Mouse (Mus musculus) neural tube, embryonic 11.5 days (tissue): Measurements from ENCODE around the gene Tiam1. TPM values are rescaled to one million over a fixed set of nuclear protein-coding genes. Genes with fewer than 3 reads are reported as not detected.

Source experiments
- ATAC-seq: fragments of 200-750 bp; cut with Nextera tagmentation; 2 replicates; pipeline ENCODE4 v1.8.0; 2017; ENCODE audit warnings: moderate number of reproducible peaks, mild to moderate bottlenecking, moderate TSS enrichment, moderate library complexity; ENCODE audit not compliant: insufficient read depth, low FRiP score, low TSS enrichment
- DNase-seq: peaks from one replicate; pipeline ENCODE4 v3.0.0-alpha.2; 2015; ENCODE audit warnings: low spot score
- H3K27ac ChIP-seq: fragments of 300-500 bp; sonication (generic); 2 replicates; pipeline ENCODE4 v1.5.1; 2014; ENCODE audit warnings: low read depth, mild to moderate bottlenecking, low read length
- H3K27me3 ChIP-seq: fragments of 300-500 bp; sonication (generic); 2 replicates; pipeline ENCODE4 v1.6.1; 2014; ENCODE audit warnings: mild to moderate bottlenecking, low read length, mixed read lengths; ENCODE audit not compliant: control insufficient read depth, insufficient read depth
- H3K36me3 ChIP-seq: fragments of 300-500 bp; sonication (generic); 2 replicates; pipeline ENCODE4 v1.6.1; 2014; ENCODE audit warnings: mild to moderate bottlenecking, low read length, moderate library complexity, mixed read lengths; ENCODE audit not compliant: control insufficient read depth, insufficient read depth
- H3K4me1 ChIP-seq: fragments of 300-500 bp; sonication (generic); 2 replicates; pipeline ENCODE4 v1.6.1; 2014; ENCODE audit warnings: low read length, mixed read lengths; ENCODE audit not compliant: control insufficient read depth, insufficient read depth
- H3K4me2 ChIP-seq: fragments of 300-500 bp; sonication (generic); 2 replicates; pipeline ENCODE4 v1.6.1; 2014; ENCODE audit warnings: low read depth, mild to moderate bottlenecking, moderate library complexity
- H3K4me3 ChIP-seq: fragments of 300-500 bp; sonication (generic); 2 replicates; pipeline ENCODE4 v1.5.1; 2014; ENCODE audit warnings: low read depth, low read length
- H3K9ac ChIP-seq: fragments of 300-500 bp; sonication (generic); 2 replicates; pipeline ENCODE4 v1.6.1; 2014; ENCODE audit warnings: mild to moderate bottlenecking, low read length
- H3K9me3 ChIP-seq: fragments of 300-500 bp; sonication (generic); 2 replicates; pipeline ENCODE4 v1.6.1; 2016; ENCODE audit warnings: low read length; ENCODE audit not compliant: control insufficient read depth
- WGBS: fragments of 180-500 bp; shearing (Covaris S2); extraction: QIAGEN DNeasy Blood & Tissue Kit; methylation state at CpG from one replicate; pipeline ENCODE4 v1.1.7; 2014; 5-methylcytosine and 5-hydroxymethylcytosine counted together
- polyA plus RNA-seq: library from polyadenylated mRNA; unstranded; fragments of >200 nt; fragmentation: Nextera tagmentation; extraction: Ambion mirVana; gene quantifications from 2 replicates; pipeline ENCODE4 v1.2.1, GENCODE M21; 2014

Tiam1 gene
- polyA plus RNA-seq, 1 experiment from 2014 or later = 27.7 TPM

DNA sequence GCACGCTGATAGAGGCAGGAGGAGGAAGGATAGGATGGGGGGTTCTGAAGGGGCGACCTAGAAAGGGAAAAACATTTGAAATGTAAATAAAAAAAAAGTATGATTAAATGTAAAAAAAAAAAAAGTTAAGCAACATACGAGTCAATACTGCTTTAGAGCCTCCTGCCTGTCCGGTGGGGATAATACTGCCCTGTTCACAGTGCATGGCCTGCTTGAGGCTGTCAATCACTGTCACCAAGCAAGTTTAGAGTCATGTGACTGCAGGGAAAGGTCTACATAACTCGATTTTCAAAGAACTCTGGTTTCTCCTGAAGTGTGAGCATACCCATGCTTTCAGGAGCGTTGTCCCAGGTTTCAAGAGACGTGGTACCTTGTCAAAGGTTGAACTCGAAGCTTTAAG, 15.2 kb downstream of the Tiam1 start:
- no peak for DNase-seq

DNA sequence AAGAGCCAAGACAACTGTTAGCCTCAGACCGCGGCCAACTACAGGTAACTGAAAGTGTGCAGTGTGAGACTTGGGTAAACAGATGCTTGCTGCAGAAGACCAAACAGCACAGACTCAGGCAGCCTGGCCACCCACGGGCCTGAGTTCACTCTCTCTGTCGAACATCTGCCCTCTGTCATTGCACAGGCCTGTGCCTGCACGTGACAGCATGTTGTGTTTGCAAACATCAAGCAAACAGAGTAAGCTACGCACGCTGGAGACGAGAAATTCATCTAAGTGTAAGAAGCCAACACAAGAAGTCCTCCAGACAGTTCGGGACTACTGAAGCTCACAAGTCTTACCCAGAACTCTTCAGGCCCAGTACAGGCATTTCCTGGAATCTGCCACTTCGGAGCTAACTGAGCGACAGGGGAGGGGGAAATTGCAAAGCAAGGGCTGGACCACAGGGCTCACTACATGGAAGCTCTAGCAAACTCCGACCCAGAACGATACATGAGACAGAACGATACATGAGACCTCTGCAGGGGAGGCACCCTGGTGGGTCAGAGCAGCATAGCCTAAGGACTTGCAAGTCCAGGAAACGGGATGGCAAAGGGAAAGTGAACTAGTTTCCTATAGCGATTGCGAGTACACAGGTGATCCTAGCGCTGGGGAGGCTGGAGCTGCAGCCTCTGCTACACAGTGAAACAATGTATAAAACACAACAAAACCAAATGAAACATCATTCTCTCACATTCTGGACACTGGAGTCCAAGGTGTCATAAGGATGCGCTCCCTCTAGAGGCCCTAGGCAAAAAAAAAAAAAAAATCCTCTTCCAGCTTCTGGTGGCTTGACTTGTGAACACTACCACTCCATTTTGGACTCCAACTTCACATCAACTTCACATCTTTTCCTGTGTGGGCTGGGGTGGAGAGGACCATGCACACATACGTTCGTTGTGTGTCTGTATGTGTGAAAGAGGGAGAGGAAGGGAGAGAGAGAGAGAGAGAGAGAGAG, 18.0 kb downstream of the Tiam1 start:
- 68% methylated on average over 21 of the region's 21 CpGs for WGBS
- DNase-seq (no peak), ATAC-seq (no peak)
- Histone ChIP-seq H3K4me2 (no peak overlapping the region), H3K27me3 (no peaks in the 10 kb centered on the region), H3K9ac (no peak overlapping the region), H3K36me3 (no peaks in the 10 kb centered on the region), H3K27ac (no peak overlapping the region), H3K9me3 (no peaks in the 10 kb centered on the region), H3K4me3 (no peak overlapping the region), H3K4me1 (peaks cover 5% of the 10 kb centered on the region; the same call in 1 of the 2 replicates)

More for the DNA sequence above, 15.2 kb downstream of the Tiam1 start:
- no peak for ATAC-seq
- peaks cover 5% of the 10 kb centered on the region; the same call in 1 of the 2 replicates for H3K4me1 ChIP-seq
- no peak overlapping the region for H3K9ac ChIP-seq
- no peaks in the 10 kb centered on the region for H3K27me3 ChIP-seq
- H3K9me3 ChIP-seq = no peaks in the 10 kb centered on the region
- no peak overlapping the region for H3K27ac ChIP-seq
- H3K4me3 ChIP-seq = no peak overlapping the region
- WGBS = 47% methylated on average over 8 of the region's 8 CpGs
- no peaks in the 10 kb centered on the region for H3K36me3 ChIP-seq
- H3K4me2 ChIP-seq = no peak overlapping the region

DNA sequence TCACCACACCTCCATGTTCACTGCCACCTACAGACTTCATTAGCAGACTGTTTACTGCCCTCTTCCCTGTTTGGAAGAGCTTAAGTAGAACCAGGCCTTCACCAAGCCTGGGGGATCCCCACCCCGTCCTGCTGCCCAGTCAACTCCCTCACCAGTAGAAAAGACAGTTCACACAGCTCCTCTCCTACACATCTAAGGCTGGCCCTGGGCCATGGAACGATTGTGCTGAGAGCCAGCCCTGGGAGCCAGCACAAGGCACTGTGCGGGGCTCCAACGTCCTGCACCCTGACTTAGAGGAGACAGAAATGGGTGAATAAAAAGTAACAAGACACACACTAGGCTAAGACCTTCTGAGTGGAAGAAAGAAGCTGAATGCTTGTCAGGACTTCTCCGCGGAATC, 20.5 kb downstream of the Tiam1 start:
- WGBS = 91% methylated on average over 6 of the region's 6 CpGs
- ATAC-seq = no peak
- Histone ChIP-seq H3K4me1 (no peaks in the 10 kb centered on the region), H3K36me3 (no peaks in the 10 kb centered on the region), H3K4me2 (no peak overlapping the region), H3K4me3 (no peak overlapping the region), H3K9ac (no peak overlapping the region), H3K9me3 (no peaks in the 10 kb centered on the region), H3K27ac (no peak overlapping the region), H3K27me3 (no peaks in the 10 kb centered on the region)
- DNase-seq = no peak

DNA sequence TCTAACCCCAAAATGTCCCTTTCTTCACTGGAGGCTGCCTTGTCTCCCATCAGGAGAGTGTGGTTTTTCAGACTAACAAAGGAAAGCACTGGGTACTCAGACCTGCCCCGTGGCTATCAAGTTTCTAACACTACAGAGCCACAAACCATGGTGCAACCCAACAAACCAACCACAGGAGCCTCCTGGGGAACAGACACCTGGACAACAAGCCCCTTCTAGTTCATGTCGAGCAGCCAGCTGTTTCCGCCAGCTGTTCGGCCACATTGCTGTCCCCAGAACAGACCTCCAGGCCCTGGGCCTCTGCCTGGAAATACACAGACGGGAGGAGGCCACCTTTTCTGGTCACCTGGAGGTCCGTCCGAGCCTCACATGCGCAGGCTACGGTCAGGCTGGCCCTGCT, 21.1 kb downstream of the Tiam1 start:
- Histone ChIP-seq H3K9me3 (no peaks in the 10 kb centered on the region), H3K4me3 (no peak overlapping the region), H3K36me3 (no peaks in the 10 kb centered on the region), H3K4me2 (no peak overlapping the region), H3K27me3 (no peaks in the 10 kb centered on the region), H3K27ac (no peak overlapping the region), H3K4me1 (no peaks in the 10 kb centered on the region), H3K9ac (no peak overlapping the region)
- ATAC-seq (no peak), DNase-seq (no peak)
- WGBS = 83% methylated on average over 9 of the region's 9 CpGs

DNA sequence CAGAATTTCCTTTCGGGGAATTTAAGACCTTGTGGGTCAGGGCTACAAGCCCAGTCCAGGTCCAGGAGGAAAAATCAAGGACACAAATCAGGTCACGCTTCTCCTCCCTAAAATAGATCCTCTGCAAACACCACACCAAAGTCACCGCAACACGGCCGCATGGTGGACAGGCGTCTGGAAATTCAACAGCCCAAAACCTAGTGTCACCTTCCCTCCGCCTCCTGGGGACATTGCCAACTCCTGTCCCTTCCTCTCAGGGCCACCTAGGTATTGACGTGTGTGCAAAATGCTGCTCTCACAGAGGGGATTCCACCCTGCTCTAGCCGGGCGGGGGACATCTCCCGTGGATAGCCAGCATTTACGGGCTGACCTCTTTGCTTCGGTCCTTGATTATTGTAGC, 21.8 kb downstream of the Tiam1 start:
- Histone ChIP-seq H3K4me1 (no peaks in the 10 kb centered on the region), H3K9ac (no peak overlapping the region), H3K27me3 (no peaks in the 10 kb centered on the region), H3K36me3 (no peaks in the 10 kb centered on the region), H3K4me2 (no peak overlapping the region), H3K27ac (no peak overlapping the region), H3K4me3 (no peak overlapping the region), H3K9me3 (no peaks in the 10 kb centered on the region)
- 91% methylated on average over 13 of the region's 13 CpGs for WGBS
- DNase-seq (no peak), ATAC-seq (no peak)

DNA sequence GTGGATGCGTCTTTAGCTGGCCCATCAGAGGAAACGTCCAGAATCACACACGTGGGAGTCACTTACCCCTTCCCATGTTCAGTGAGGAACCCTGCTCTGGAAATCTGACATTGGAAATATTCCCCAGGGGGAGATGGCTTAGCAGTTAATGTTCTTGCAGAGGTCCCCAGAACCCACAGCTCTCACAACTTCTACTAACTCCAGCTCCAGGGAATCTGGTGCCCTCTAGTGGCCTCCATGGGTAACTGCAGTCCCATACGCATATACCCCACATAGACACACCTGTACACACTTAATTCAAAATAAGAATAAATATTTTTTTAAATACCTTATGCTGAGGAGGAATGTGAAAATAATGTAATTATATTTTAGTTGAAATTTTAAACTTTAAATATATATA, 23.6 kb downstream of the Tiam1 start:
- 91% methylated on average over 4 of the region's 4 CpGs for WGBS
- no peaks in the 10 kb centered on the region for H3K36me3 ChIP-seq
- no peak overlapping the region for H3K4me3 ChIP-seq
- no peaks in the 10 kb centered on the region for H3K4me1 ChIP-seq
- no peak for DNase-seq
- no peaks in the 10 kb centered on the region for H3K27me3 ChIP-seq
- H3K4me2 ChIP-seq = no peak overlapping the region
- no peak for ATAC-seq
- H3K9ac ChIP-seq = no peak overlapping the region
- H3K9me3 ChIP-seq = no peaks in the 10 kb centered on the region
- H3K27ac ChIP-seq = no peak overlapping the region

DNA sequence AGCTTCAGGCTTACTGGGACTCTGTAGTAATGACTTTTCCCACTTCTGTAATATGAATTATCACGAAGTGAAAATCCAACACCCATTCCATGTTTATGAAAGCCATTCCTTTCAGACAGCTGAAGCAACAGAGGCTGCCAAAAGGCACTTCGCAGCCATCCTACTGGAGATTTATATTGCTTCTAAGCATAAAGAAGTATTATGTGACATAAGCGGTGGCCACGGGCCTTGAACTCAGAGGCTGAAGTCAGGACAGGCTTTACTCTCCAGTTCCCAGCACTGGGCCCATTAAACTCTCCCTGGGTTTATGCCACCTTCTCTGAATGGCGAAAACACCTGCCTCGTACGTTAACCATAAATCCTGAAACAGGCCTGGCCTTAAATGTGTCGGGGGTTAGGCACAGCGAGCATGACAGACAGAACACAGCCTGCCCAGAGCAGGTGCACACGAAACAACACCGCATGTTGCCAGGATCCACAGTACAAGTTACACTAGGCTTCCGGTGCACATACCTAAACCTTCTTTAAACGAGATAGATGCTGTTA, 26.9 kb downstream of the Tiam1 start:
- H3K9ac ChIP-seq = no peak overlapping the region
- H3K9me3 ChIP-seq = no peaks in the 10 kb centered on the region
- H3K4me3 ChIP-seq = no peak overlapping the region
- ATAC-seq = no peak
- H3K4me2 ChIP-seq = no peak overlapping the region
- H3K36me3 ChIP-seq = no peaks in the 10 kb centered on the region
- H3K27me3 ChIP-seq = no peaks in the 10 kb centered on the region
- 79% methylated on average over 13 of the region's 13 CpGs for WGBS
- no peaks in the 10 kb centered on the region for H3K4me1 ChIP-seq
- no peak for DNase-seq
- no peak overlapping the region for H3K27ac ChIP-seq

DNA sequence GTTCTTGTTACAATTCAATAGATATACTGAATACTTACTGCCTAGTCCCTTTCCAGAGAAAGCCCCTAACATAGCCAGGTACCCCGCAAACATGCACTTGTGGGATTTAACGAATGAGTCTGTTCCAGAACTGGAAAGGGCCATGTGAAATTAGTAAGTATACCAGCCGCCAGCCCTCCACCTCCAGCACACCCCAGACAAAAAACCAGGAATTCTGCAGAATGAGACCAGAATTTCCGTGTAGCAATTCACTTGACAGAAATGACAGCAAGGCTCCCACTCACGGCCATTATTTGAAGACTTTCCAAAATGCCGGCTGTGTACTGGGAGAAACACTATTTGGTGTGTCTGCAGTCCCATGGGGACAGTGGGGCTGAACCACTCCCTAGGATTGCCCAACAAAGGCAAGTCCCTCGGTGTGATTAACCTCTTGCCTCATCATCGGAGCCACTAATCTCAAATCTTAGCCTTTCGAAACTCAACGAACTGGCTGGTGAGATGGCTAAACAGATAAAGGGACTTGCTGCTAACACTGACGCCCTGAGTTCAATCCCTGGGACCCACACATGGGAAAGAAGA, 30.9 kb downstream of the Tiam1 start:
- Histone ChIP-seq H3K27ac (no peak overlapping the region), H3K4me2 (no peak overlapping the region), H3K9me3 (no peaks in the 10 kb centered on the region), H3K4me3 (no peak overlapping the region), H3K27me3 (no peaks in the 10 kb centered on the region), H3K36me3 (no peaks in the 10 kb centered on the region), H3K4me1 (no peaks in the 10 kb centered on the region), H3K9ac (no peak overlapping the region)
- 95% methylated on average over 11 of the region's 11 CpGs for WGBS
- ATAC-seq (no peak), DNase-seq (no peak)
